Mouse (Mus musculus): Measurements from ENCODE around the gene Slco4c1. TPM values are rescaled to one million over a fixed set of nuclear protein-coding genes. Genes with fewer than 3 reads are reported as not detected.
A peak's percentile ranks its signal among the peaks of the same experiment; 100 is the strongest.

Slco4c1 gene
- polyA plus RNA-seq (2014; fragmentation: Nextera tagmentation; extraction: Ambion mirVana) = 0.12 and 0.39 TPM in 2 replicates

- ATAC-seq (ENCODE audit: insufficient number of reproducible peaks, insufficient read depth, low FRiP score, low read depth) = peak; percentile 93
- Histone ChIP-seq H3K4me1 (ENCODE audit: control insufficient read depth, insufficient read depth, low read length) (peaks cover 5% of the 10 kb centered on the region; the same call in 1 of the 2 replicates), H3K36me3 (ENCODE audit: control insufficient read depth, insufficient read depth, low read length) (no peaks in the 10 kb centered on the region), H3K9ac (replicated peaks; ENCODE audit: low read depth, low read length) (no peak within 1 kb of the TSS), H3K9me3 (ENCODE audit: control insufficient read depth, low read depth, low read length) (no peaks in the 10 kb centered on the region), H3K27ac (ENCODE audit: low read length) (no peak within 1 kb of the TSS), H3K4me3 (ENCODE audit: low read depth, low read length) (peak within 1 kb of the TSS; percentile 47), H3K27me3 (ENCODE audit: control insufficient read depth, insufficient read depth, low read length) (no peaks in the 10 kb centered on the region), H3K4me2 (replicated peaks; ENCODE audit: low read depth, low read length) (peak within 1 kb of the TSS; percentile 75)
- WGBS = 2% methylated on average over 40 of the region's 40 CpGs
Observed at GRCm38 (mm10) chr1:96871528-96872360, at the start of gene Slco4c1. Gene Slco4c1, minus strand, starts transcription at chr1:96872171.

- Histone ChIP-seq H3K4me1 (ENCODE audit: control insufficient read depth, insufficient read depth, low read length) (no peaks in the 10 kb centered on the region), H3K36me3 (ENCODE audit: control insufficient read depth, insufficient read depth, low read length) (no peaks in the 10 kb centered on the region), H3K9ac (replicated peaks; ENCODE audit: low read depth, low read length) (no peak overlapping the region), H3K9me3 (ENCODE audit: control insufficient read depth, low read depth, low read length) (no peaks in the 10 kb centered on the region), H3K4me2 (replicated peaks; ENCODE audit: low read depth, low read length) (no peak overlapping the region), H3K4me3 (ENCODE audit: low read depth, low read length) (no peak overlapping the region), H3K27me3 (ENCODE audit: control insufficient read depth, insufficient read depth, low read length) (no peaks in the 10 kb centered on the region), H3K27ac (ENCODE audit: low read length) (no peak overlapping the region)
- no peak for ATAC-seq (ENCODE audit: insufficient number of reproducible peaks, insufficient read depth, low FRiP score, low read depth)
Observed at GRCm38 (mm10) chr1:96917333-96917732, 45.4 kb upstream of the Slco4c1 start.

GRCm38 (mm10) chr1:96883788-96884187, 11.8 kb upstream of the Slco4c1 start:
- H3K36me3 ChIP-seq (ENCODE audit: control insufficient read depth, insufficient read depth, low read length) = no peaks in the 10 kb centered on the region
- no peaks in the 10 kb centered on the region for H3K27me3 ChIP-seq (ENCODE audit: control insufficient read depth, insufficient read depth, low read length)
- ATAC-seq (ENCODE audit: insufficient number of reproducible peaks, insufficient read depth, low FRiP score, low read depth) = no peak
- no peak overlapping the region for H3K4me3 ChIP-seq (ENCODE audit: low read depth, low read length)
- H3K9me3 ChIP-seq (ENCODE audit: control insufficient read depth, low read depth, low read length) = no peaks in the 10 kb centered on the region
- H3K9ac ChIP-seq (replicated peaks; ENCODE audit: low read depth, low read length) = no peak overlapping the region
- no peaks in the 10 kb centered on the region for H3K4me1 ChIP-seq (ENCODE audit: control insufficient read depth, insufficient read depth, low read length)
- H3K4me2 ChIP-seq (replicated peaks; ENCODE audit: low read depth, low read length) = no peak overlapping the region
- H3K27ac ChIP-seq (ENCODE audit: low read length) = no peak overlapping the region

- H3K27ac ChIP-seq (ENCODE audit: low read length) = no peak overlapping the region
- no peak overlapping the region for H3K4me3 ChIP-seq (ENCODE audit: low read depth, low read length)
- WGBS = 79% methylated on average over 1 of the region's 1 CpGs
- no peaks in the 10 kb centered on the region for H3K36me3 ChIP-seq (ENCODE audit: control insufficient read depth, insufficient read depth, low read length)
- no peaks in the 10 kb centered on the region for H3K9me3 ChIP-seq (ENCODE audit: control insufficient read depth, low read depth, low read length)
- no peaks in the 10 kb centered on the region for H3K4me1 ChIP-seq (ENCODE audit: control insufficient read depth, insufficient read depth, low read length)
- H3K27me3 ChIP-seq (ENCODE audit: control insufficient read depth, insufficient read depth, low read length) = no peaks in the 10 kb centered on the region
- no peak overlapping the region for H3K9ac ChIP-seq (replicated peaks; ENCODE audit: low read depth, low read length)
- ATAC-seq (ENCODE audit: insufficient number of reproducible peaks, insufficient read depth, low FRiP score, low read depth) = no peak
- no peak overlapping the region for H3K4me2 ChIP-seq (replicated peaks; ENCODE audit: low read depth, low read length)
Observed at GRCm38 (mm10) chr1:96878572-96878971, 6.6 kb upstream of the Slco4c1 start.

- peaks cover 5% of the 10 kb centered on the region; the same call in 1 of the 2 replicates for H3K4me1 ChIP-seq (ENCODE audit: control insufficient read depth, insufficient read depth, low read length)
- no peak overlapping the region for H3K9ac ChIP-seq (replicated peaks; ENCODE audit: low read depth, low read length)
- no peaks in the 10 kb centered on the region for H3K36me3 ChIP-seq (ENCODE audit: control insufficient read depth, insufficient read depth, low read length)
- no peak for ATAC-seq (ENCODE audit: insufficient number of reproducible peaks, insufficient read depth, low FRiP score, low read depth)
- H3K27ac ChIP-seq (ENCODE audit: low read length) = no peak overlapping the region
- no peak overlapping the region for H3K4me3 ChIP-seq (ENCODE audit: low read depth, low read length)
- H3K4me2 ChIP-seq (replicated peaks; ENCODE audit: low read depth, low read length) = no peak overlapping the region
- no peaks in the 10 kb centered on the region for H3K27me3 ChIP-seq (ENCODE audit: control insufficient read depth, insufficient read depth, low read length)
- H3K9me3 ChIP-seq (ENCODE audit: control insufficient read depth, low read depth, low read length) = no peaks in the 10 kb centered on the region
- 70% methylated on average over 1 of the region's 1 CpGs for WGBS
Observed at GRCm38 (mm10) chr1:96876076-96876475, 4.1 kb upstream of the Slco4c1 start.

GRCm38 (mm10) chr1:96874636-96875035, 2.7 kb upstream of the Slco4c1 start:
- no peak overlapping the region for H3K4me3 ChIP-seq (ENCODE audit: low read depth, low read length)
- ATAC-seq (ENCODE audit: insufficient number of reproducible peaks, insufficient read depth, low FRiP score, low read depth) = no peak
- 61% methylated on average over 1 of the region's 1 CpGs for WGBS

GRCm38 (mm10) chr1:96872361-96872693, 356 bp upstream of the Slco4c1 start:
- H3K4me3 ChIP-seq (ENCODE audit: low read depth, low read length) = peak overlapping the region; percentile 47
- ATAC-seq (ENCODE audit: insufficient number of reproducible peaks, insufficient read depth, low FRiP score, low read depth) = no peak; the same call in 1 of the 2 replicates
- H3K9me3 ChIP-seq (ENCODE audit: control insufficient read depth, low read depth, low read length) = no peaks in the 10 kb centered on the region
- 5% methylated on average over 10 of the region's 10 CpGs for whole genome bisulfite sequencing
- no peaks in the 10 kb centered on the region for H3K36me3 ChIP-seq (ENCODE audit: control insufficient read depth, insufficient read depth, low read length)
- peak overlapping the region; percentile 75 for H3K4me2 ChIP-seq (replicated peaks; ENCODE audit: low read depth, low read length)
- H3K27me3 ChIP-seq (ENCODE audit: control insufficient read depth, insufficient read depth, low read length) = no peaks in the 10 kb centered on the region
- H3K27ac ChIP-seq (ENCODE audit: low read length) = no peak overlapping the region
- H3K4me1 ChIP-seq (ENCODE audit: control insufficient read depth, insufficient read depth, low read length) = peaks cover 5% of the 10 kb centered on the region; the same call in 1 of the 2 replicates
- no peak overlapping the region for H3K9ac ChIP-seq (replicated peaks; ENCODE audit: low read depth, low read length)

More at GRCm38 (mm10) chr1:96874636-96875035, 2.7 kb upstream of the Slco4c1 start:
- no peaks in the 10 kb centered on the region for H3K27me3 ChIP-seq (ENCODE audit: control insufficient read depth, insufficient read depth, low read length)
- H3K27ac ChIP-seq (ENCODE audit: low read length) = no peak overlapping the region
- H3K4me1 ChIP-seq (ENCODE audit: control insufficient read depth, insufficient read depth, low read length) = peaks cover 5% of the 10 kb centered on the region; the same call in 1 of the 2 replicates
- no peak overlapping the region for H3K4me2 ChIP-seq (replicated peaks; ENCODE audit: low read depth, low read length)
- H3K36me3 ChIP-seq (ENCODE audit: control insufficient read depth, insufficient read depth, low read length) = no peaks in the 10 kb centered on the region
- H3K9me3 ChIP-seq (ENCODE audit: control insufficient read depth, low read depth, low read length) = no peaks in the 10 kb centered on the region
- no peak overlapping the region for H3K9ac ChIP-seq (replicated peaks; ENCODE audit: low read depth, low read length)

GRCm38 (mm10) chr1:96870764-96871307, 1.1 kb downstream of the Slco4c1 start:
- no peak for ATAC-seq (ENCODE audit: insufficient number of reproducible peaks, insufficient read depth, low FRiP score, low read depth)
- H3K4me3 ChIP-seq (ENCODE audit: low read depth, low read length) = no peak overlapping the region

More at GRCm38 (mm10) chr1:96870764-96871307, 1.1 kb downstream of the Slco4c1 start:
- Histone ChIP-seq H3K27ac (ENCODE audit: low read length) (no peak overlapping the region), H3K36me3 (ENCODE audit: control insufficient read depth, insufficient read depth, low read length) (no peaks in the 10 kb centered on the region), H3K4me2 (replicated peaks; ENCODE audit: low read depth, low read length) (peak overlapping the region; percentile 75; the same call in 1 of the 2 replicates), H3K4me1 (ENCODE audit: control insufficient read depth, insufficient read depth, low read length) (peaks cover 5% of the 10 kb centered on the region; the same call in 1 of the 2 replicates), H3K9ac (replicated peaks; ENCODE audit: low read depth, low read length) (no peak overlapping the region), H3K27me3 (ENCODE audit: control insufficient read depth, insufficient read depth, low read length) (no peaks in the 10 kb centered on the region), H3K9me3 (ENCODE audit: control insufficient read depth, low read depth, low read length) (no peaks in the 10 kb centered on the region)
- WGBS = 9% methylated on average over 7 of the region's 7 CpGs
